Mouse (Mus musculus): ENCODE measurements at regions not wholly inside any gene's neighbourhood (a gene's known extent, or its start where the extent isn't known, plus 50 kb on each side); places are given as distances from the start of the nearest gene placed in this dataset.

DNA sequence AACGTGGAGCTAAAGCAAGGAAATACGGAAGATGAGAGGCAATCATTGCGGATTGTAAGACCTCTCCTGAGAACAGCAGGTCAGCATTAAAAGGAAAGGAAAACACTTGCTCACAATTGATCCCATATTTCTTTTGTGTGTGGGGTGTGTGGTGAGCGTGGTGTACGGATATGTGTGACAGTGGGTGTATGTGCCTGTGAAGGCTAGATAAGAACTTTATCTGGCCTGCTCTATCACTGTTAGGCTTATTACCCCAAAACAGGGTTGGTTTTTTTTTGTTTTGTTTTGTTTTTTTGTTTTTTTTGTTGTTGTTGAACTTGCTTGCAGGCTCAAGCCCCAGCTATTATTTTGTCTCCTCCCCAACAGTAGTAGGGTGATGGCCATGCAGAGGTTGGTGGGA is 102.5 kb downstream of the Uchl5 start:
- H3K27ac ChIP-seq (replicated peaks; ENCODE audit: low read depth, low read length): no peak overlapping the region
- H3K36me3 ChIP-seq (replicated peaks; ENCODE audit: control insufficient read depth, insufficient read depth, low read depth, low read length): no peaks in the 10 kb centered on the region
- no peak overlapping the region for H3K4me3 ChIP-seq (ENCODE audit: low read depth, low read length)
- H3K4me1 ChIP-seq (ENCODE audit: control insufficient read depth, insufficient read depth, low read length): no peaks in the 10 kb centered on the region
- H3K9ac ChIP-seq (replicated peaks; ENCODE audit: low read length): no peak overlapping the region
- DNase-seq (ENCODE audit: low spot score): no peak
- no peak overlapping the region for H3K4me2 ChIP-seq (ENCODE audit: low read depth, low read length)
- H3K9me3 ChIP-seq (replicated peaks; ENCODE audit: control insufficient read depth, low read length): no peaks in the 10 kb centered on the region
- no peak; the same call in 1 of the 2 replicates for ATAC-seq (replicated peaks; ENCODE audit: insufficient number of reproducible peaks, low FRiP score, low TSS enrichment, low read depth)
- 55% methylated on average over 5 of the region's 5 CpGs for WGBS
- H3K27me3 ChIP-seq (ENCODE audit: control insufficient read depth, insufficient read depth, low read length): no peaks in the 10 kb centered on the region

DNA sequence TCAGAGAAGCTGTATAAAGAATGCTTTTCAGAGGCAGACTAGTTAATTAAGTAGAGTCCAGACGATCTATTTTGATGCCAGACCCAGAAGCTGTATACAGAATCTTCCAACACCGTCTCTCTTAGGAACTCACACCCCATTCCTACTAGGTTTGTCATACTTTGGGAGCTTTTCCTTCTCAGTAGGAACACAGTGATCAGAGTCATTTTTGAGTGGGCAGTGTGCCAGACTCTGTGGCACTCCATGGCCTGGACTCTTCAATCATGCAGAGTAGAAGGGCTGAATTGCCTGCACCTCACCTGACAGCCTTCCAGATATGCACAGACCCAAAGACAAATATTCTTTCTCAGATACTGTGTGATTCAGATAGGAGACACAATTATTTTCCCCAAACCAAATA is 101.2 kb downstream of the Uchl5 start:
- Histone ChIP-seq H3K27me3 (ENCODE audit: control insufficient read depth, insufficient read depth, low read length) (no peaks in the 10 kb centered on the region), H3K36me3 (replicated peaks; ENCODE audit: control insufficient read depth, insufficient read depth, low read depth, low read length) (no peaks in the 10 kb centered on the region), H3K4me2 (ENCODE audit: low read depth, low read length) (no peak overlapping the region), H3K4me1 (ENCODE audit: control insufficient read depth, insufficient read depth, low read length) (no peaks in the 10 kb centered on the region), H3K27ac (replicated peaks; ENCODE audit: low read depth, low read length) (no peak overlapping the region), H3K9ac (replicated peaks; ENCODE audit: low read length) (no peak overlapping the region), H3K4me3 (ENCODE audit: low read depth, low read length) (no peak overlapping the region), H3K9me3 (replicated peaks; ENCODE audit: control insufficient read depth, low read length) (no peaks in the 10 kb centered on the region)
- ATAC-seq (replicated peaks; ENCODE audit: insufficient number of reproducible peaks, low FRiP score, low TSS enrichment, low read depth) (no peak), DNase-seq (ENCODE audit: low spot score) (no peak)
- WGBS: 81% methylated on average over 2 of the region's 2 CpGs

DNA sequence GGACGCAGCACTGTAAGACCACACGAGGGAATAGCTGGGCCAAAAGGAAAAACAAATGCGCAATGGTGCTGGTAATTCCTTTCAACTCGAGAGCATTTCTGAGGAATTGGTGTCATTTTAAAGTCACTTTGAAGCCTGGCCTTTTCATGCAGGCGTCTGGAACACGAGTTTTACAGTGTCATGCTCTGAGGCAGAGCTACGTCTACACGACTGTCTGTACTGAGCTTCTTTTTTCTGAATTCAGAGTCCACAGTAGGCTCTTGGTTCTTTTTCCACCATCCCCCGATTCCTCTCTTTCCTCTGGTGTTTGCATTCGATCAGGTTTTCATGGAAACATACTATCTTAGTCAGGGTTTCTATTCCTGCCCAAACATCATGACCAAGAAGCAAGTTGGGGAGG is 83.2 kb downstream of the Uchl5 start:
- Histone ChIP-seq H3K27ac (replicated peaks; ENCODE audit: low read depth, low read length) (no peak overlapping the region), H3K4me2 (ENCODE audit: low read depth, low read length) (no peak overlapping the region), H3K4me1 (ENCODE audit: control insufficient read depth, insufficient read depth, low read length) (no peaks in the 10 kb centered on the region), H3K4me3 (ENCODE audit: low read depth, low read length) (no peak overlapping the region), H3K9me3 (replicated peaks; ENCODE audit: control insufficient read depth, low read length) (no peaks in the 10 kb centered on the region), H3K9ac (replicated peaks; ENCODE audit: low read length) (no peak overlapping the region), H3K27me3 (ENCODE audit: control insufficient read depth, insufficient read depth, low read length) (no peaks in the 10 kb centered on the region), H3K36me3 (replicated peaks; ENCODE audit: control insufficient read depth, insufficient read depth, low read depth, low read length) (no peaks in the 10 kb centered on the region)
- ATAC-seq (replicated peaks; ENCODE audit: insufficient number of reproducible peaks, low FRiP score, low TSS enrichment, low read depth) (no peak), DNase-seq (ENCODE audit: low spot score) (no peak)
- 71% methylated on average over 10 of the region's 10 CpGs for WGBS

- H3K27me3 ChIP-seq (ENCODE audit: control insufficient read depth, insufficient read depth, low read length): no peaks in the 10 kb centered on the region
- H3K9ac ChIP-seq (replicated peaks; ENCODE audit: low read length): no peak overlapping the region
- H3K27ac ChIP-seq (replicated peaks; ENCODE audit: low read depth, low read length): no peak overlapping the region
- no peak overlapping the region for H3K4me3 ChIP-seq (ENCODE audit: low read depth, low read length)
- H3K36me3 ChIP-seq (replicated peaks; ENCODE audit: control insufficient read depth, insufficient read depth, low read depth, low read length): no peaks in the 10 kb centered on the region
- ATAC-seq (replicated peaks; ENCODE audit: insufficient number of reproducible peaks, low FRiP score, low TSS enrichment, low read depth): no peak
- no peaks in the 10 kb centered on the region for H3K4me1 ChIP-seq (ENCODE audit: control insufficient read depth, insufficient read depth, low read length)
- no peak overlapping the region for H3K4me2 ChIP-seq (ENCODE audit: low read depth, low read length)
- H3K9me3 ChIP-seq (replicated peaks; ENCODE audit: control insufficient read depth, low read length): no peaks in the 10 kb centered on the region
- no peak for DNase-seq (ENCODE audit: low spot score)
Measured at GRCm38 (mm10) chr1:143858532-143858931, 81.5 kb downstream of the Uchl5 start.

Measured in embryonic facial prominence, embryonic 11.5 days (tissue).